Mouse (Mus musculus) hindbrain, embryonic 12.5 days (tissue): ENCODE measurements around the gene Rhbdd1. TPM values are rescaled to one million over a fixed set of nuclear protein-coding genes. Genes with fewer than 3 reads are reported as not detected.

Experiments
- ATAC-seq: fragments of 200-750 bp; cut with Nextera tagmentation; 2 replicates; pipeline ENCODE4 v1.8.0; 2017; ENCODE audit warnings: moderate TSS enrichment; ENCODE audit not compliant: low FRiP score
- H3K27ac ChIP-seq: fragments of 300-500 bp; sonication (generic); 2 replicates; pipeline ENCODE4 v1.5.1; 2016; ENCODE audit warnings: mild to moderate bottlenecking
- H3K27me3 ChIP-seq: fragments of 300-500 bp; sonication (generic); 2 replicates; pipeline ENCODE4 v1.6.1; 2016; ENCODE audit warnings: mild to moderate bottlenecking
- H3K36me3 ChIP-seq: fragments of 300-500 bp; sonication (generic); 2 replicates; pipeline ENCODE4 v1.6.1; 2016; ENCODE audit warnings: mild to moderate bottlenecking
- H3K4me1 ChIP-seq: fragments of 300-500 bp; sonication (generic); 2 replicates; pipeline ENCODE4 v1.6.1; 2016
- H3K4me2 ChIP-seq: fragments of 300-500 bp; sonication (generic); replicated peaks from 2 replicates; pipeline ENCODE4 v1.6.1; 2016; ENCODE audit warnings: mild to moderate bottlenecking
- H3K4me3 ChIP-seq: fragments of 300-500 bp; sonication (generic); 2 replicates; pipeline ENCODE4 v1.5.1; 2016; ENCODE audit warnings: mild to moderate bottlenecking
- H3K9ac ChIP-seq: fragments of 300-500 bp; sonication (generic); 2 replicates; pipeline ENCODE4 v1.6.1; 2016; ENCODE audit warnings: mild to moderate bottlenecking, moderate library complexity
- H3K9me3 ChIP-seq: fragments of 300-500 bp; sonication (generic); replicated peaks from 2 replicates; pipeline ENCODE4 v1.6.1; 2016; ENCODE audit warnings: mild to moderate bottlenecking
- WGBS: fragments of 180-500 bp; shearing (Covaris S2); methylation state at CpG from one replicate; pipeline ENCODE4 v1.1.7; 2016; 5-methylcytosine and 5-hydroxymethylcytosine counted together
- microRNA-seq: library from miRNA; unstranded; fragments of <30 nt; microRNA quantifications from one replicate; pipeline ENCODE4, GENCODE M21; 2017
- polyA plus RNA-seq: library from polyadenylated mRNA; unstranded; fragments of >200 nt; fragmentation: Nextera tagmentation; extraction: Ambion mirVana; gene quantifications from 2 replicates; pipeline ENCODE4 v1.2.1, GENCODE M21; 2016

Gene Rhbdd1
- polyA plus RNA-seq, 1 experiment from 2014 or later, result 7.9 TPM

DNA sequence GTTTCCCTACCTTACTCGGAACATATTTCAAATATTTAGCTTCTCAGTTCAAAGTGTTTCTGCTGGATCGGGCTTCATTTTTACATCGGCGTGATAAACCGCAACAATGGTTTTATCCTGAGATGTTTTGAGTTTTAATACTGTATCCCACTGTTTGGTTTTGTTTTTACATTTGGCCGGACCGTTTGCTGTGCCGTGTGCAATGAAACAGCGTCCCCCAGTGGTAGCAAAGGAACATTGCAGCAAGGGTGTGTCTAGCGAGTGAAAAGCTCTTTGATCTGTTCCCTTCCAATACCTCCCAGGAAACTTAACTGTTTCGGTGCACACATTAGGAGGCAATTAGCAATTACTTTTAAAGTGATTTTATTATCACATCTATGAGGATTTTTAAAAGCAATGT lies 160.0 kb downstream of the Rhbdd1 start:
- H3K9me3 ChIP-seq, result no peaks in the 10 kb centered on the region
- H3K36me3 ChIP-seq, result no peaks in the 10 kb centered on the region
- peaks cover 16% of the 10 kb centered on the region for H3K4me1 ChIP-seq
- H3K9ac ChIP-seq, result no peak overlapping the region
- WGBS, result 44% methylated on average over 11 of the region's 11 CpGs
- H3K27ac ChIP-seq, result peak overlapping the region; percentile 8; the same call in 1 of the 2 replicates
- no peak overlapping the region; the same call in 1 of the 2 replicates for H3K4me2 ChIP-seq
- ATAC-seq, result no peak
- H3K27me3 ChIP-seq, result no peaks in the 10 kb centered on the region
- no peak overlapping the region for H3K4me3 ChIP-seq

- 10% methylated on average over 9 of the region's 9 CpGs for WGBS
- Histone ChIP-seq H3K4me3 (no peak overlapping the region), H3K4me2 (no peak overlapping the region)
These were observed 160.5 kb downstream of the Rhbdd1 start for GRCm38 (mm10) chr1:82476746-82477145.

DNA sequence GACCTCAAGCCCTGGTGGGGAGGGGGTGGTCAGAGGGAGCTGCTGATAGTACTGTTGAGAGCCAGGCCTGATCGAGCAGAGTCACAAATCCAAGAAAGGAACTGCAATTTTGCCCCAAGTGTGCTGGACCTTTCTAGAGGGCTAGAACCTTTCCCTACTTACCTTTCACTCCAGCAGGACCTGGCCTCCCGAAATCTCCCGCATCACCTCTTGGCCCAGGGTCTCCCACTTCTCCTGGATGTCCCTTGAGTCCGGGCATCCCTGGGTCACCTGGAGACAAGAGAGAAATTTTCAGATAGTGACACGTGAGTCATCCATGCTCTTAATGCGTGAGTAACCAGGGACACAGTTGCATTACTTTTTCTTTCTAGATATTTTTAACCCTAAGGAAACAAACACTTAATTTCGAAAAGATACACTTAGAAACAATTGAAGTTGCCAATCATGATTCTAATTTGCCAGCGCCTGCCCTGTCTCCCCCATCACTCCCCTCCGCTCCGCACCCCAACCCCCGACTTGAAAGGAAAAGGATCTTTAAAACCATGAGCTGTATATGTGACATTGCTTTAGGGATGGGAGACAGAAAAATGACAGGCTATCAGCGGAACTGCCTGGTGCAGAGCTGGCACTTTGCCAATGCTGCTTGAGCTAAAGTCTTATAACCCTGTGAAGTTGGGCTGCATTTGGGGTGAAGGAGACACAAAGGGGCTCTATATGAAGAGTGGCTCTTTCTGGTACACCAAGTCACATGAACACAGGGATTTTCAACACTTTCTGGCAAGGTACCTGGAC lies 163.6 kb downstream of the Rhbdd1 start:
- ATAC-seq, result no peak
- Histone ChIP-seq H3K9ac (no peak overlapping the region), H3K4me2 (no peak overlapping the region)

More at GRCm38 (mm10) chr1:82476746-82477145, 160.5 kb downstream of the Rhbdd1 start:
- Histone ChIP-seq H3K27me3 (no peaks in the 10 kb centered on the region), H3K4me1 (peaks cover 16% of the 10 kb centered on the region), H3K27ac (0 out of 2 replicates have a peak overlapping the region, but pooled peaks have one; percentile 8), H3K9ac (no peak overlapping the region), H3K9me3 (no peaks in the 10 kb centered on the region), H3K36me3 (no peaks in the 10 kb centered on the region)
- peak; percentile 70 for ATAC-seq

GRCm38 (mm10) chr1:82482371-82482770 lies 166.1 kb downstream of the Rhbdd1 start:
- Histone ChIP-seq H3K4me1 (no peaks in the 10 kb centered on the region), H3K9ac (no peak overlapping the region), H3K36me3 (no peaks in the 10 kb centered on the region), H3K27ac (no peak overlapping the region), H3K27me3 (no peaks in the 10 kb centered on the region), H3K4me3 (no peak overlapping the region), H3K4me2 (no peak overlapping the region), H3K9me3 (no peaks in the 10 kb centered on the region)
- no peak for ATAC-seq
- WGBS, result 86% methylated on average over 7 of the region's 7 CpGs

More for the DNA sequence above, 163.6 kb downstream of the Rhbdd1 start:
- 90% methylated on average over 12 of the region's 12 CpGs for WGBS
- no peaks in the 10 kb centered on the region for H3K9me3 ChIP-seq
- no peaks in the 10 kb centered on the region for H3K36me3 ChIP-seq
- H3K4me1 ChIP-seq, result peaks cover 11% of the 10 kb centered on the region
- H3K27me3 ChIP-seq, result no peaks in the 10 kb centered on the region
- H3K27ac ChIP-seq, result no peak overlapping the region
- no peak overlapping the region for H3K4me3 ChIP-seq

DNA sequence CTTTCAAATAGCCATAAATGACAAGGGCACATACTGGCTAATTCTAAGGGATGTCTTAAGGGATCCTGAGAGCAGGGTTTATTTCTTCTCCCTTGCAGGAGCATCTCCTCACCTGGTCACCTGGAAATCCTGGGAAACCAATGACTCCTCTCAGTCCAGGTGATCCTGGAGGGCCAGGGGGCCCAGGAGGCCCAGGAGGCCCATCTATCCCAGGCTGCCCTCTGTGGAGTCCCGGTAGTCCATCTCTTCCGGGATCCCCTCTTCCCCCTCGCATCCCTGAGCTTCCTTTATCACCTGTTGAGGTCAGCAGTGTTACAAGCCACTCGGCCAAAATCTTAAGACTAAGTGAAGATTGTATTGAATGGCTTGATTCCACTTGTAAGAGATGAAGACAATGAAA lies 170.1 kb downstream of the Rhbdd1 start:
- 88% methylated on average over 4 of the region's 4 CpGs for WGBS
- H3K9me3 ChIP-seq, result no peaks in the 10 kb centered on the region
- no peak overlapping the region for H3K9ac ChIP-seq
- H3K4me1 ChIP-seq, result no peaks in the 10 kb centered on the region
- H3K4me2 ChIP-seq, result no peak overlapping the region
- no peaks in the 10 kb centered on the region for H3K27me3 ChIP-seq
- no peak overlapping the region for H3K27ac ChIP-seq
- no peak for ATAC-seq
- no peaks in the 10 kb centered on the region for H3K36me3 ChIP-seq
- H3K4me3 ChIP-seq, result no peak overlapping the region

GRCm38 (mm10) chr1:82491954-82492353 lies 175.7 kb downstream of the Rhbdd1 start:
- H3K4me1 ChIP-seq, result no peaks in the 10 kb centered on the region
- H3K9ac ChIP-seq, result no peak overlapping the region
- ATAC-seq, result no peak
- H3K4me3 ChIP-seq, result no peak overlapping the region
- no peaks in the 10 kb centered on the region for H3K36me3 ChIP-seq
- WGBS, result 85% methylated on average over 2 of the region's 2 CpGs
- no peak overlapping the region for H3K4me2 ChIP-seq
- no peak overlapping the region for H3K27ac ChIP-seq
- H3K9me3 ChIP-seq, result no peaks in the 10 kb centered on the region
- no peaks in the 10 kb centered on the region for H3K27me3 ChIP-seq

Small RNAs within 50 kb of the gene (microRNA-seq; reads per million reads assigned to microRNA genes)
- not detected for gene Gm22112

Other genes with a start within 250 kb of the Rhbdd1 start
- gene Gm9747, start 83.3 kb upstream of the Rhbdd1 start, polyA plus RNA-seq, result 37.5 and 37.6 TPM in 2 replicates
- gene Irs1, start 25.0 kb upstream of the Rhbdd1 start, polyA plus RNA-seq, result 17.8 and 18.2 TPM in 2 replicates